Mouse (Mus musculus): Measurements from ENCODE around the gene Efna1. TPM values are rescaled to one million over a fixed set of nuclear protein-coding genes. Genes with fewer than 3 reads are reported as not detected.

The Efna1 gene
- polyA plus RNA-seq, 1 experiment from 2014 or later, result 0.20 TPM

GRCm38 (mm10) chr3:89250435-89251040 lies 30.4 kb downstream of the Efna1 start:
- no peak overlapping the region for H3K27ac ChIP-seq
- 12% methylated on average over 7 of the region's 7 CpGs for WGBS (ENCODE audit: missing documents)

GRCm38 (mm10) chr3:89247466-89247865 lies 33.5 kb downstream of the Efna1 start:
- Histone ChIP-seq H3K4me3 (ENCODE audit: inconsistent target) (peak overlapping the region; percentile 76), H3K27ac (peak overlapping the region; percentile 68), H3K36me3 (ENCODE audit: inconsistent target) (no peaks in the 10 kb centered on the region; the same call in 1 of the 2 replicates)

More at GRCm38 (mm10) chr3:89250435-89251040, 30.4 kb downstream of the Efna1 start:
- Histone ChIP-seq H3K36me3 (ENCODE audit: inconsistent target) (no peaks in the 10 kb centered on the region; the same call in 1 of the 2 replicates), H3K4me3 (ENCODE audit: inconsistent target) (no peak overlapping the region), H3K79me2 (ENCODE audit: inconsistent target) (peaks cover 5% of the 10 kb centered on the region; the same call in 1 of the 2 replicates)

GRCm38 (mm10) chr3:89246261-89247100 lies 34.5 kb downstream of the Efna1 start, which contains the start of gene Trim46:
TSS of gene Trim46 (minus strand) at chr3:89246309.
- peaks cover 5% of the 10 kb centered on the region; the same call in 1 of the 2 replicates for H3K79me2 ChIP-seq (ENCODE audit: inconsistent target)
- peak within 1 kb of the TSS; percentile 76 for H3K4me3 ChIP-seq (ENCODE audit: inconsistent target)
- no peaks in the 10 kb centered on the region; the same call in 1 of the 2 replicates for H3K36me3 ChIP-seq (ENCODE audit: inconsistent target)
- peak within 1 kb of the TSS; percentile 68 for H3K27ac ChIP-seq
- under 1% methylated on average over 42 of the region's 42 CpGs for WGBS (ENCODE audit: missing documents)

More at GRCm38 (mm10) chr3:89247466-89247865, 33.5 kb downstream of the Efna1 start:
- 68% methylated on average over 4 of the region's 4 CpGs for WGBS (ENCODE audit: missing documents)
- H3K79me2 ChIP-seq (ENCODE audit: inconsistent target), result peaks cover 5% of the 10 kb centered on the region; the same call in 1 of the 2 replicates

- Histone ChIP-seq H3K27ac (peak within 1 kb of the TSS; percentile 68), H3K79me2 (ENCODE audit: inconsistent target) (peaks cover 5% of the 10 kb centered on the region; the same call in 1 of the 2 replicates), H3K36me3 (ENCODE audit: inconsistent target) (no peaks in the 10 kb centered on the region; the same call in 1 of the 2 replicates), H3K4me3 (ENCODE audit: inconsistent target) (peak within 1 kb of the TSS; percentile 76)
- 9% methylated on average over 19 of the region's 20 CpGs for whole genome bisulfite sequencing (ENCODE audit: missing documents)
These were observed 35.2 kb downstream of the Efna1 start, which contains the start of gene Krtcap2 for GRCm38 (mm10) chr3:89245688-89246171. TSS of gene Krtcap2 (plus strand) at chr3:89245966.

- Histone ChIP-seq H3K4me3 (ENCODE audit: inconsistent target) (peak overlapping the region; percentile 10; the same call in 1 of the 2 replicates), H3K36me3 (ENCODE audit: inconsistent target) (no peaks in the 10 kb centered on the region; the same call in 1 of the 2 replicates), H3K79me2 (ENCODE audit: inconsistent target) (peaks cover 5% of the 10 kb centered on the region; the same call in 1 of the 2 replicates), H3K27ac (no peak overlapping the region)
- under 1% methylated on average over 16 of the region's 26 CpGs for WGBS (ENCODE audit: missing documents)
These were observed 35.8 kb downstream of the Efna1 start for GRCm38 (mm10) chr3:89244982-89245687.

GRCm38 (mm10) chr3:89244158-89244981 lies 36.6 kb downstream of the Efna1 start:
- Histone ChIP-seq H3K36me3 (ENCODE audit: inconsistent target) (no peaks in the 10 kb centered on the region; the same call in 1 of the 2 replicates), H3K4me3 (ENCODE audit: inconsistent target) (no peak overlapping the region; the same call in 1 of the 2 replicates), H3K27ac (no peak overlapping the region), H3K79me2 (ENCODE audit: inconsistent target) (peaks cover 5% of the 10 kb centered on the region; the same call in 1 of the 2 replicates)
- WGBS (ENCODE audit: missing documents), result 50% methylated on average over 24 of the region's 25 CpGs

- no peak overlapping the region for H3K4me3 ChIP-seq (ENCODE audit: inconsistent target)
- 29% methylated on average over 14 of the region's 14 CpGs for WGBS (ENCODE audit: missing documents)
These were observed 37.3 kb downstream of the Efna1 start for GRCm38 (mm10) chr3:89243609-89244008.

GRCm38 (mm10) chr3:89242331-89242895 lies 38.5 kb downstream of the Efna1 start:
- Histone ChIP-seq H3K79me2 (ENCODE audit: inconsistent target) (peaks cover 5% of the 10 kb centered on the region; the same call in 1 of the 2 replicates), H3K36me3 (ENCODE audit: inconsistent target) (no peaks in the 10 kb centered on the region), H3K4me3 (ENCODE audit: inconsistent target) (no peak overlapping the region), H3K27ac (no peak overlapping the region)
- WGBS (ENCODE audit: missing documents), result 64% methylated on average over 9 of the region's 9 CpGs

More at GRCm38 (mm10) chr3:89243609-89244008, 37.3 kb downstream of the Efna1 start:
- Histone ChIP-seq H3K27ac (no peak overlapping the region), H3K79me2 (ENCODE audit: inconsistent target) (peaks cover 5% of the 10 kb centered on the region; the same call in 1 of the 2 replicates), H3K36me3 (ENCODE audit: inconsistent target) (no peaks in the 10 kb centered on the region)

- Histone ChIP-seq H3K4me3 (ENCODE audit: inconsistent target) (no peak overlapping the region), H3K27ac (no peak overlapping the region), H3K36me3 (ENCODE audit: inconsistent target) (no peaks in the 10 kb centered on the region), H3K79me2 (ENCODE audit: inconsistent target) (no peaks in the 10 kb centered on the region)
- 82% methylated on average over 12 of the region's 12 CpGs for WGBS (ENCODE audit: missing documents)
These were observed 42.4 kb downstream of the Efna1 start for GRCm38 (mm10) chr3:89238494-89238893.

- H3K36me3 ChIP-seq (ENCODE audit: inconsistent target), result no peaks in the 10 kb centered on the region
- no peak overlapping the region for H3K27ac ChIP-seq
- WGBS (ENCODE audit: missing documents), result 84% methylated on average over 21 of the region's 21 CpGs
- no peak overlapping the region for H3K4me3 ChIP-seq (ENCODE audit: inconsistent target)
- H3K79me2 ChIP-seq (ENCODE audit: inconsistent target), result no peaks in the 10 kb centered on the region
These were observed 43.3 kb downstream of the Efna1 start for GRCm38 (mm10) chr3:89237682-89238081.

GRCm38 (mm10) chr3:89236516-89236915 lies 44.4 kb downstream of the Efna1 start:
- Histone ChIP-seq H3K36me3 (ENCODE audit: inconsistent target) (no peaks in the 10 kb centered on the region), H3K27ac (no peak overlapping the region), H3K79me2 (ENCODE audit: inconsistent target) (no peaks in the 10 kb centered on the region), H3K4me3 (ENCODE audit: inconsistent target) (no peak overlapping the region)
- 98% methylated on average over 4 of the region's 10 CpGs for WGBS (ENCODE audit: missing documents)

GRCm38 (mm10) chr3:89233562-89234110 lies 47.3 kb downstream of the Efna1 start:
- no peak overlapping the region for H3K27ac ChIP-seq

GRCm38 (mm10) chr3:89232614-89233013 lies 48.3 kb downstream of the Efna1 start:
- no peak overlapping the region for H3K27ac ChIP-seq
- WGBS (ENCODE audit: missing documents), result 97% methylated on average over 3 of the region's 6 CpGs
- no peaks in the 10 kb centered on the region for H3K36me3 ChIP-seq (ENCODE audit: inconsistent target)

More at GRCm38 (mm10) chr3:89233562-89234110, 47.3 kb downstream of the Efna1 start:
- 16% methylated on average over 14 of the region's 14 CpGs for WGBS (ENCODE audit: missing documents)
- no peaks in the 10 kb centered on the region for H3K79me2 ChIP-seq (ENCODE audit: inconsistent target)
- no peaks in the 10 kb centered on the region for H3K36me3 ChIP-seq (ENCODE audit: inconsistent target)
- H3K4me3 ChIP-seq (ENCODE audit: inconsistent target), result no peak overlapping the region

More at GRCm38 (mm10) chr3:89232614-89233013, 48.3 kb downstream of the Efna1 start:
- no peak overlapping the region for H3K4me3 ChIP-seq (ENCODE audit: inconsistent target)
- H3K79me2 ChIP-seq (ENCODE audit: inconsistent target), result no peaks in the 10 kb centered on the region

All from macrophage (primary cell).